Mouse (Mus musculus) embryonic facial prominence, embryonic 14.5 days (tissue): ENCODE results near the gene Dazl. TPM values are rescaled to one million over a fixed set of nuclear protein-coding genes. Genes with fewer than 3 reads are reported as not detected.
A peak's percentile ranks its signal among the peaks of the same experiment; 100 is the strongest.
"Not testable (repeated sequence)": the region's sequence is repeated elsewhere in the genome, so short reads cannot be mapped to it uniquely, and the experiment has no call there.

Experiments
- ATAC-seq: fragments of 200-750 bp; cut with Nextera tagmentation; 2 replicates; pipeline ENCODE4 v1.8.0; 2017; ENCODE audit warnings: low read depth, moderate number of reproducible peaks, moderate TSS enrichment
- DNase-seq: peaks from one replicate; pipeline ENCODE4 v3.0.0-alpha.2; 2015; ENCODE audit warnings: low spot score
- H3K27ac ChIP-seq: fragments of 300-500 bp; sonication (generic); replicated peaks from 2 replicates; pipeline ENCODE4 v1.5.1; 2014; ENCODE audit warnings: low read depth, mild to moderate bottlenecking, low read length, moderate library complexity
- H3K27me3 ChIP-seq: fragments of 300-500 bp; sonication (generic); replicated peaks from 2 replicates; pipeline ENCODE4 v1.6.1; 2014; ENCODE audit warnings: low read length; ENCODE audit not compliant: control insufficient read depth, insufficient read depth
- H3K36me3 ChIP-seq: fragments of 300-500 bp; sonication (generic); 2 replicates; pipeline ENCODE4 v1.6.1; 2014; ENCODE audit warnings: low read length, mixed read lengths; ENCODE audit not compliant: control insufficient read depth, insufficient read depth
- H3K4me1 ChIP-seq: fragments of 300-500 bp; sonication (generic); 2 replicates; pipeline ENCODE4 v1.6.1; 2014; ENCODE audit warnings: antibody characterized with exemption, low read length; ENCODE audit not compliant: control insufficient read depth, insufficient read depth
- H3K4me2 ChIP-seq: fragments of 300-500 bp; sonication (generic); 2 replicates; pipeline ENCODE4 v1.6.1; 2014; ENCODE audit warnings: low read depth, mild to moderate bottlenecking, low read length, moderate library complexity, mixed read lengths
- H3K4me3 ChIP-seq: fragments of 300-500 bp; sonication (generic); 2 replicates; pipeline ENCODE4 v1.5.1; 2014; ENCODE audit warnings: low read depth, mild to moderate bottlenecking, low read length
- H3K9ac ChIP-seq: fragments of 300-500 bp; sonication (generic); 2 replicates; pipeline ENCODE4 v1.6.1; 2014; ENCODE audit warnings: low read depth, mild to moderate bottlenecking, low read length, moderate library complexity, mixed read lengths
- H3K9me3 ChIP-seq: fragments of 300-500 bp; sonication (generic); 2 replicates; pipeline ENCODE4 v1.6.1; 2016; ENCODE audit warnings: low read length; ENCODE audit not compliant: control insufficient read depth
- WGBS: fragments of 180-500 bp; shearing (Covaris S2); extraction: QIAGEN DNeasy Blood & Tissue Kit; methylation state at CpG from one replicate; pipeline ENCODE4 v1.1.7; 2014; 5-methylcytosine and 5-hydroxymethylcytosine counted together
- polyA plus RNA-seq: library from polyadenylated mRNA; unstranded; fragments of >200 nt; fragmentation: Nextera tagmentation; extraction: Ambion mirVana; gene quantifications from 2 replicates; pipeline ENCODE4 v1.2.1, GENCODE M21; 2014

Dazl gene
- polyA plus RNA-seq, 1 experiment from 2014 or later: 0.39 TPM

GRCm38 (mm10) chr17:50300171-50300841 is 6.9 kb upstream of the Dazl start:
- Histone ChIP-seq H3K27ac (no peak overlapping the region), H3K9me3 (no peaks in the 10 kb centered on the region), H3K36me3 (no peaks in the 10 kb centered on the region), H3K4me3 (no peak overlapping the region), H3K4me1 (no peaks in the 10 kb centered on the region), H3K4me2 (no peak overlapping the region), H3K27me3 (no peaks in the 10 kb centered on the region), H3K9ac (no peak overlapping the region)
- no peak for DNase-seq
- no peak for ATAC-seq
- 81% methylated on average over 11 of the region's 11 CpGs for WGBS

- no peaks in the 10 kb centered on the region for H3K27me3 ChIP-seq
- peaks cover 5% of the 10 kb centered on the region for H3K9me3 ChIP-seq
- no peak overlapping the region for H3K4me3 ChIP-seq
- H3K4me2 ChIP-seq: no peak overlapping the region
- DNase-seq: no peak
- no peak overlapping the region for H3K9ac ChIP-seq
- no peak overlapping the region for H3K27ac ChIP-seq
- no peaks in the 10 kb centered on the region for H3K36me3 ChIP-seq
- ATAC-seq: no peak
- 81% methylated on average over 7 of the region's 7 CpGs for WGBS
- H3K4me1 ChIP-seq: no peaks in the 10 kb centered on the region
Observed at GRCm38 (mm10) chr17:50298821-50299220, 5.4 kb upstream of the Dazl start.

GRCm38 (mm10) chr17:50294726-50295125 is 1.3 kb upstream of the Dazl start:
- ATAC-seq: no peak
- no peak overlapping the region for H3K4me2 ChIP-seq
- H3K27ac ChIP-seq: no peak overlapping the region
- peaks cover 15% of the 10 kb centered on the region for H3K9me3 ChIP-seq
- H3K27me3 ChIP-seq: no peaks in the 10 kb centered on the region
- WGBS: 89% methylated on average over 12 of the region's 12 CpGs
- no peak for DNase-seq
- no peak overlapping the region for H3K9ac ChIP-seq
- no peaks in the 10 kb centered on the region for H3K36me3 ChIP-seq
- no peaks in the 10 kb centered on the region for H3K4me1 ChIP-seq
- no peak overlapping the region for H3K4me3 ChIP-seq

- 4% methylated on average over 22 of the region's 57 CpGs for WGBS
- Histone ChIP-seq H3K9me3 (peaks cover 15% of the 10 kb centered on the region), H3K27ac (peak overlapping the region; percentile 78), H3K4me2 (peak overlapping the region; percentile 62), H3K36me3 (no peaks in the 10 kb centered on the region), H3K4me3 (peak overlapping the region; percentile 44), H3K4me1 (no peaks in the 10 kb centered on the region), H3K9ac (peak overlapping the region; percentile 73), H3K27me3 (no peaks in the 10 kb centered on the region)
- peak; percentile 93 for DNase-seq
- ATAC-seq: peak; percentile 96
Observed at GRCm38 (mm10) chr17:50292661-50293171, 720 bp downstream of the Dazl start.

GRCm38 (mm10) chr17:50291485-50292200 is 1.8 kb downstream of the Dazl start:
- Histone ChIP-seq H3K4me2 (no peak overlapping the region), H3K27me3 (no peaks in the 10 kb centered on the region), H3K9ac (no peak overlapping the region), H3K36me3 (no peaks in the 10 kb centered on the region), H3K4me3 (no peak overlapping the region), H3K27ac (no peak overlapping the region), H3K4me1 (no peaks in the 10 kb centered on the region), H3K9me3 (peaks cover 15% of the 10 kb centered on the region)
- peak; percentile 85 for DNase-seq
- no peak for ATAC-seq
- whole genome bisulfite sequencing: 9% methylated on average over 3 of the region's 3 CpGs

- no peaks in the 10 kb centered on the region for H3K9me3 ChIP-seq
- no peaks in the 10 kb centered on the region for H3K27me3 ChIP-seq
- no peak overlapping the region for H3K27ac ChIP-seq
- no peak overlapping the region for H3K9ac ChIP-seq
- WGBS: 66% methylated on average over 6 of the region's 6 CpGs
- DNase-seq (no peak), ATAC-seq (no peak)
- H3K4me2 ChIP-seq: no peak overlapping the region
- H3K4me3 ChIP-seq: no peak overlapping the region
- H3K4me1 ChIP-seq: no peaks in the 10 kb centered on the region
- H3K36me3 ChIP-seq: no peaks in the 10 kb centered on the region
Observed at GRCm38 (mm10) chr17:50284845-50285244, 8.6 kb downstream of the Dazl start.

- H3K4me1 ChIP-seq, H3K27ac ChIP-seq, H3K9ac ChIP-seq, H3K4me3 ChIP-seq, H3K36me3 ChIP-seq, H3K4me2 ChIP-seq, ATAC-seq, H3K27me3 ChIP-seq, DNase-seq, H3K9me3 ChIP-seq: not testable (repeated sequence)
- WGBS: 66% methylated on average over 4 of the region's 4 CpGs
Observed at GRCm38 (mm10) chr17:50261615-50262014, 31.8 kb downstream of the Dazl start.

GRCm38 (mm10) chr17:50260856-50261255 is 32.6 kb downstream of the Dazl start:
- H3K36me3 ChIP-seq: no peaks in the 10 kb centered on the region
- no peak overlapping the region for H3K27ac ChIP-seq
- DNase-seq: no peak
- peaks cover 9% of the 10 kb centered on the region for H3K9me3 ChIP-seq
- H3K4me2 ChIP-seq: no peak overlapping the region
- WGBS: 91% methylated on average over 6 of the region's 6 CpGs
- no peak overlapping the region for H3K4me3 ChIP-seq
- no peak overlapping the region for H3K9ac ChIP-seq
- no peak for ATAC-seq
- H3K27me3 ChIP-seq: no peaks in the 10 kb centered on the region
- H3K4me1 ChIP-seq: no peaks in the 10 kb centered on the region
